Mouse (Mus musculus): ENCODE results near the gene Cdpf1.

Gene Cdpf1

DNA sequence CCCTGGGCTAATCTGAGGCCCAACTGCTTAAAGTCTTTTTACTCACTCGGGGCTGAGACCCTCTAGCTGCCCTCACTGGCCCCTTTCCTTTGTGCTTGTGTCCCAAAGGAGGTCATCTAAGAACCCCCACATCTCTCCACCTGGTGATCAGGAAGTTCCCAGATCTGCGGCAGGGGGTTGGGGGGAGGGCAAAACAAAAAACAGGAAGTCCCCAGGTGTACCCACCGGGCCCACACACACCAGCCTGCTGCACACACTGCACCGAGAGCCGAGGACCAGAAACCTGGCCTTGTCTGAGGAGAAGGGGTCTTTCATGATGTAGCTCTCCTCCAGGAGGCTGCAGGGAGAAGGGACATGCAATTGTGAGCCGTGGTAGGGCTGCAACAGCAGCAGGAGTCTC is 3.5 kb downstream of the Cdpf1 start:
- DNase-seq = no peak

DNA sequence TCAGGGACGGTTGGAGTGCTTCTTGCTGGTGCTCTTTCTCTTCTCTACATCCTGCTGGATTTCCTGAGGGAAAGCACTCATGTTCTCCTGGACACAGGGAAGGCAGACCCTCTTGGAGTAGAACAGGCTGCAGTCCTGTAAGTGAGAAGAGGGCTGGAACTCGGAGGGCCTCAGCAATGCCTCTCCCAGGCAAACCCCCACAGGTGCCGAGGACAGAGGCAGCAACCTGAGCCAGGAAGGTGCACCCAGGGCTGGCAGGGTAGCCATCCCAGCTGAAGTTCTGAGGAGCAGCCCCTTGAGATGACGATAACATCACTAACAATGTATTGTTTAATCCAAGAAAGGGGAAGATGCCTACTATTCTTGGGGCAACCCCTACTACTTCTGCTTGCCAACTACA is 4.1 kb downstream of the Cdpf1 start:
- DNase-seq = peak; percentile 92

DNA sequence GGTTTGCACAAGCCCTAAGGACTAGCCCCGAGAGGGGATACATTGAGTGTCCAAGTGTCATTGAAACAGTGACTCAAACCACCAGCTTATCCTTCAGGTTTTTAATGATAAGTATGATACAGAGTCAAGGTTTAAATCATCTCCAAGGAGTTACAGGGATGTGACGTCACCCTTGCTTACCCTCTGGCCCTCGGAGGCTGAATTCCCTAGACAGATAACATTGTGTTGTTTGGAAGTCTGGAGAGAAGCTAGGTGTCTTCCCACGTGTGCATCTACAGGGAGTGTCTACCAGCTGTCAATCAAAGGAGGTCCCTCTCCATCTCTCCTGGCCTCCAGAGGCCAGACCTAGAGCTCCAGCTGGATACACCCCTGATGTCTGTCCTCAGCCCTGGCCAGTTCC is 4.6 kb downstream of the Cdpf1 start:
- DNase-seq = no peak

DNA sequence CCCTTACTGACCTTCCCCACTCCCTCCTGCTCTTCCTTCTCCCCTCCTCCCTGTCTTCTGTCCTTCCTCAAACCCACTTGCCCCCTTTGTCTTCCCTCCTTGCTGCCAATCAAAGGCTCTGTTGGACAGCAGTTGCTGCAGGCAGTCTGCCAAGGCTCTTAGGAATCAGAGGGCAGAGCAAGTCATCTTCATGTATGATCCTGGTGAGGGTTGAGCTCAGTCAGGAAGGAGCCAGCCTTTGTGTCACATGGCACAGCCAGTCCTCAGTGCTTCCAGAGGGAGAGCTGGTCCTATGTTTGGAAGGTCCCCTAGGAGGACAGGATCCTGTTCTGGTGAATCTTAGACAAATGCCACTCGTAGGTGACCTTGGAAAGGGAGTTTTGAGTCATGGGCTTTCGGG is 8.6 kb downstream of the Cdpf1 start:
- peak; percentile 95 for DNase-seq

DNA sequence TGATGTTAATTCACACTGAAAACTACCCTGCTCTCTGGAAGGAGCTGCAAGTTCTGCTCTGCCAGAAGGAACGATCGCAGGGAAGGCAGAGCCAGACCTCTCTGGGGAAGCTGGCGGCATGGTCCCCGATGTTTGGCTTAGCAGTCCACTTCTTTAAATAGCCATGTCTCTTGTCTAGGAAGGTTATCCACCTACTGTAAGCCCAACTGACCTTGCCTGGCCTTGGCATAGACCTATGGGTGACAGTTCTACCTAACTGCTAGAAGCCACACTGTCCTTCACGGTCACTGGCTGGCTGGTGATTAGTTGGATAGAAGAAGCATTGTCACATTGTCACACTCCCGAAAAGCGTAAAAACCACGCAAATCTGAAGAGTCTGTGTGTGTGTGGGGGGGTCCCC is 12.8 kb downstream of the Cdpf1 start:
- DNase-seq = peak; percentile 97

DNA sequence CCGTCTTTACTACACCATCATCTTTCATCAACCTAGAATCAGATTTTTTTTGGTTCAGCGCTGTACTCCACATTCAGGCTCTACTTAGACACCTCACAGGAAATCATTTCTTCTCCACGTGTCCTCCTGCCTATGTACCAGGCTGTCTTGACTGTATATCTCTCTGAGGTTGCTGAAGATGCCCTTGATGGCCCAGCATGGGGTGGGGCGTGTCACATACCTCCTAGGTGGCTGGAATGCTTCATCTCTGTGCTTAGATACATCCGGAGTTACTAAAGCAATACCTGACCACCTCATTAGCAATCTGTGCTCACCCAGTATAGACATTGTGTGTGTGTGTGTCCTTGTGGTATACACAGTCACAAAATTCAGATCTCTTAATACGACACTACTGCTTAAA is 16.0 kb downstream of the Cdpf1 start:
- no peak for DNase-seq

DNA sequence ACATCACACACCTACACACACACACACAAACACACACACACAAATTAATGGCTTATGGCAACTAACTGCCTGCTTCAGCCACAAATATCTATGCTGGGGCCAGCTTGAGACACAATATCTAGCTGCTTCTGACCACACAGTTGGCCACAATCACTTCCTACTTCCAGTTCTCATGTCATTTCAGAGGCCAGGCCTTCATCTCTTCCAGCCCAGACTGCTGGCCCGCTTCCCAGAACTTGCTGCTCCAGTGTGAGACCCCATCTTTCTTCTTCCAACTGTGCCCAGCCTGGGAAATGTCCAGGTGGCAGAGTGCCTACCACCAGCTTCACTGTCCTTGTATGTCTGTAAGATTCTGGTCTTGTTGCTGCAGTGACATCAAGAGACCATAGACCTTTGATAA is 18.7 kb downstream of the Cdpf1 start:
- peak; percentile 98 for DNase-seq

DNA sequence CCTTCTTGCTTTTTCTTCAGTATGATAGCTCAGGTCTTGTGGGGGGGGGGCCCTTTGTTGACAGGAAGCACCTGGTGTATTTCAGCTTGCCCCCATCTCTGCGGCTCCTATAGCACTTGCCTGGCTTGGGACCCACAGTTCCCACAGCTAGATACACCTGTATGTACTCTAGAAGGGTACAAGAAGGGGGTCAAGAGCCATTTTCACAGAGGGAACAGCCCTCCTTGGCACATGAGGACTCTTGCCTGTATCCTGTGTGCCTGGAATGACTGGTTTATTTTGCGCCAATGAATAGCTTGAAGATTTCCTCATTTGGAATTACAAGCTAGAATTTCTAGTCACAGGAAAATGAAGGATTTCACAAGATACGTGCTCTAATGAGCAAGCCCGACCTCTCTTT is 20.0 kb downstream of the Cdpf1 start:
- no peak for DNase-seq

DNA sequence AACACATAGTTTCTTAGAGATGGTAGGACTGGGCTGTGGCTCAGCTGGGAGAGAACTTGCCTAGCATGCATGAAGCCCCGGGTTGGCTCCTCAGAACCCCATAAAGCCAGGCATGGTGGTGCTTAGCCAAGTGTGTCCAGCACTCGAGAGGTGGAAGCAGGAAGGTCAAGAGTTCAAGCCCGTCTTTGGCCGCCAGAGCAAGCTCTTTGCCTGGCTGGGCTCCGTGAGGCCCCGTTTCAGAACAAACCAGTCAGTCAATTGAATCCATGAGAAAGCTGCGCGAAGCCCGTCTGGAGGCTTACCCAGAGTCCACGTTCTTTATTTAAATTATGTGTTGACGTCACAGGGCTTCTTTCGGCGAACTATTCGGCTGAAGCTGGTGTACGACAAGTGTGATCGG is 22.9 kb downstream of the Cdpf1 start:
- DNase-seq = peak; percentile 86

DNA sequence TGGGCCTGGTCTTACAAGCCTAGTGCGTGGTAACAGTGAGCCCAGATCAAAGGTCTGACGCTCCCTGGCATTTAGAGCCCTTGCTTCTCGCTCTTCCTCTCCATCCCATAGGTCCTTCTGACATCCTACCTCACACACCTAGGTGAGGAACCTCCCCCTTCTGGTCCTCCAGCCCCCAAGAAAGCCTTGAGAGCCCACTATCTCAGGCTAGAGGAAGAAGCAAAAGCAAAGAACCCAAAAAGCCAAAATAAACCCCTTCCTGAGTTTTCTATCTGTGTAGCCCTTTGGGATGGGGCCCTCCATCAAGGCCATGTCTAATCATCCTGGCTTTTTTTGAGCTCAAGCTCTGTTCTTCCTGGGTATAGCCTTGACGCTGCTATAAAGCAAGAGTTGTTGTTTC is 23.4 kb downstream of the Cdpf1 start:
- DNase-seq = peak; percentile 68

DNA sequence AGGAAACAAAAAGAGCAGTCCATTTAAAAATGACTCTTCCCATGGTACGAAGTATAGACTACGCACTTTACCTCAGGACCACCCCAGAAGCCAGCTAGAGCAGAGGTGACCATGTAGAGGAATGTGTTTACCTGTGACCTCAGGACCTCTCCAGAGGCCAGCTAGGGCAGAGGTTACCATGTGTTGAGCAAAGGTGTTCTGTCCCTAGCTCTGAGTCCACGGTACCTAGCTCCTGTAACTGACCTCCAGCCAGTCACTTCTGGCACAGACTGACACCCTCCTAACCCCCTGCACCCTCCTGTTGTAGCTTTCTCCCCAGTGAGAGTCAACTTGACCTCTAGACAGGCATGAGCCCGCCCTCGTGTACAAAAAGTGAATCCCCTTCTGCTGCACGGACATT is 24.0 kb downstream of the Cdpf1 start:
- peak; percentile 80 for DNase-seq

DNA sequence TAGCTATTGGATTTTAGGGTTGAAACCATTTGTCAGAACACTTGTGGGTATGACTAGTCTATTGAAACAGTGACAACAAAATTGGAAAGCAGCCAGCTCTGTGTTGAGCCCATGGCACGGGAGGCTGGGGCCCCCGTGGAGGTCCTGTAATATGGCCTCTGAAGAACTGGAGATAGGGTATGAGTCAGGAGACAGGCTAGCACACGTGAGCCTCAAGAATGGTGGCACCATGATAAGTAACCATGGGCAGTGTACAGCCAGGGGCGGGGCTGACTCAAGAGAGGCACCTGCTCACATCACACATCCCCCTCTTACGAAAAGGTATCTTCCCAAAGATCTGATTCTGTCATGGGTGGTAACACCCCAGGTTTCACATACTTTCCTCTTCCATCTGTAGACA is 24.8 kb downstream of the Cdpf1 start:
- peak; percentile 79 for DNase-seq

DNA sequence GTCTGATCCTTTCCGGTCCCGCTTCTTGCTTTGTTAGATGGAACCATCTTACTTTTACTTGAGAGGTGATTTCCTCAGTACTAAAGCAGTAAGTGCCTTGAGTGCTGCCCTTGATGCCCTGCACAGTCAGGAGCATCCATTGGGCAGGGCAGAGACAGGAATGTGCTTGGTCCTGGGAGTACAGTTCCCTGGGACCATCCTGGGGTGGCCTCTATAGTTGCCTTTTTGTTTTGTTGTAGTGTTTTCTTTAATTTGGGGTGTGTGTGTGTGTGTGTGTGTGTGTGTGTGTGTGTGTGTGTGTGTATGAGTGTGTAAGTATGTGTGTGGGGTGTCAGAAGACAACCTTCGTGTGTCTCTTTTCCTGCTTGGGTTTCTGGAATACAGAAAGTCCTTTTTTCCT is 27.2 kb downstream of the Cdpf1 start:
- peak; percentile 55 for DNase-seq

DNA sequence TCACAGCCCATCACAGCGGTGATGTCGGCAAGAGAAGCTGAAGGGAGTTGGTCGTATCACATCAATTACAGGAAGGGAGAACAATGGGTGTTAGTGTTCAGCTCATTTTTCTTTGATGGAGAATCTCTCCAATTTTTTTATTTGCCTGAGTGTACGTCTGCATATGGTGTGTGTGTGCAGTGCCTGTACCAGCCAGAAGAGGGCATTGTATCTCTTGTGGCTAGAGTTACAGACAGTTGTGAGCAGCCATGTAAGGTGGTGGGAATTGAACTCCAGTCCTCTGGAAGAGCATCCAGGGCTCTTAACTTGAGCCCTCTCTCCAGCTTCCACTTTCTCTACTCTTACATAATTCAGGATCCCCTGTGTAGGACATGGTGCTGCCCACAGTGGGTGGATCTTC is 28.4 kb downstream of the Cdpf1 start:
- no peak for DNase-seq

DNA sequence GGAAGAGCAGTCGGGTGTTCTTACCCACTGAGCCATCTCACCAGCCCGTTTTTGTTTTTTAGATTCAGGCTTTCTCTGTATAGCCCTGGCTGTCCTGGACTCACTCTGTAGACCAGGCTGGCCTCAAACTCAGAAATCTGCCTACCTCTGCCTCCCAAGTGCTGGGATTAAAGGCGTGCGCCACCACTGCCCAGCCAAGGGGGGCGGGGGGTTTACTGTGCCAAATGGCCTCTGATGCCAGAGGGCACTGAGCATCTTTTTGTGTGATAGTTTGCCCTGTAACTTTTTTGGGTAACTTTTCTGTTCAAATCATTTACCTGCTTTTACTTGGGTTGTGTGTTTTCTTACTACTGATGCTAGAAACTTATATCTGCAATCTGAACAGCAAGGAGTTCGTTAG is 32.6 kb downstream of the Cdpf1 start:
- DNase-seq = peak; percentile 76

DNA sequence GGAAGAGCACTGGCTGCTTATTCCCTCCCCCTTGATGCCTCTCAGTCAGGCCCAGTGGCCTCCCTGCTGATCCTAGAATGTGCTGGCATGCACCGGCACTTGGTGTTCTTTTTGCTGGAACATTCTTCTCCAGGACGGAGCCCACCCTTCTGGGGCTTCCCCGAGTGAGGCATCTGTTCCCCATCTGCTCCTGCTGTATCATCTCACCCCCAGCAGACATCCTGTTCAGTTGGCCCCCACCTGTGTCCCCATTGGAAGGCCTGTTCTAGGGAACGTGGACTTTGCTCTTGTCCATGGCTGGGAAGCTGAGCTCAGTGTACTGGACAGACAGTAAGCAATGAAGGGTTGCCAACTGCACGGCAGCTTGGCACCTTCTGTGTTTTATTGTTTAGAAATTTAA is 34.7 kb downstream of the Cdpf1 start:
- peak; percentile 97 for DNase-seq

DNA sequence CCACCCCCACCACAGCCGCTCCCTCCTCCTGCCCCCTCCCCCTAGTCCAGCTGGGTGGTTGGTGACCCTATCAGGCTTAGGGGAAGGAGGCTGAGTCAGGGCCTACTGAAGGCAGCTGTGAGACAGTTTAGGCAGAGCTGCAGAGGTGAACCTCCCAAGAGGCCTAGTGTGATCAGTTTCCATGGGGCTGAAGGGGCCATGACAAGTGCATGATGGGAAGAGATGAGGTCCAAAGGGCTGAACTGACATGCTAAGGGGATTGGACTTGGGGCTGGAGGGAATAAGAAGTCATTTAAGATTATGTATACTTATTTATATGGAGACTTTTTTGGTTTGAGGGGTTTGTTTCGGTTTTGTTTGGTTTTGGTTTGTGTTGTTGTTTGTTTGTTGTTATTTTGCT is 35.3 kb downstream of the Cdpf1 start:
- DNase-seq = peak; percentile 88

DNA sequence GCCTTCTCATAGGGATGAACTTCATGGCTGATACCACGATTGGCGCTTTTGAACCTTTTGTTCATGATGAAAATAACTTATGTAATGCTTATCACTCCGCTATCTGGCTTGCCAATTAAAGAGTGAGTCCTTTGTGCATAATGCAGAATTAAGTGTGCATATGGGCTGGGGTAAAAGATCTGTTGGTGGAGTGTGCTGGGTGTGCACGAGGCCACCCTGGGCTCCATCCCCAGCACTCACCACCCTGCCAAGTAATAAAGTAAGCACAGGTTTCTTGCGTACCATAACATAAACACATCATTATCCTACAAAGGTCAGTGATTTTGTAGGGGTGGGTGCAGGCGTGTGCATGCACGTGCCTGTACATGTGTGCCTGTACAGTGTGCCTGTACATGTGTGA is 36.5 kb downstream of the Cdpf1 start:
- DNase-seq = peak; percentile 84

DNA sequence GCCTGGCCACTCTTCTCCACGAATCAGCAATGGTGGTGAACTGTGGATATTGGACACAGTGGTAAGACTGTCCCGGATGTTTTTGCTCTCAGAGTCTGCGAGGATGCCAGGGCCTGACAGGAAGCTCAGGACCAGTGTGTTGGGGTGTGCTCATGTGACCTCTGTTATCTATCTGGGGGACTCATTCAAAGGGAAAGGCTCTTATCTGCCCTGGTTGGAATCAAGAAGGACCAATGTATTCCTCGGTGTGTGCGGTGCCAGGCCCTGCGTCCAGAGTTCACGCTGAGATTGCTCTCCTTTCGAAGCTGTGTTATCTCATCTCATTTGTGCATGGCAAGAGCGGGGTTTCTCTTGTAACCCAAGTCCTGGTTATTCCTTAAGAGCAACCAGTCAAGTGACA is 37.1 kb downstream of the Cdpf1 start:
- DNase-seq = peak; percentile 82

DNA sequence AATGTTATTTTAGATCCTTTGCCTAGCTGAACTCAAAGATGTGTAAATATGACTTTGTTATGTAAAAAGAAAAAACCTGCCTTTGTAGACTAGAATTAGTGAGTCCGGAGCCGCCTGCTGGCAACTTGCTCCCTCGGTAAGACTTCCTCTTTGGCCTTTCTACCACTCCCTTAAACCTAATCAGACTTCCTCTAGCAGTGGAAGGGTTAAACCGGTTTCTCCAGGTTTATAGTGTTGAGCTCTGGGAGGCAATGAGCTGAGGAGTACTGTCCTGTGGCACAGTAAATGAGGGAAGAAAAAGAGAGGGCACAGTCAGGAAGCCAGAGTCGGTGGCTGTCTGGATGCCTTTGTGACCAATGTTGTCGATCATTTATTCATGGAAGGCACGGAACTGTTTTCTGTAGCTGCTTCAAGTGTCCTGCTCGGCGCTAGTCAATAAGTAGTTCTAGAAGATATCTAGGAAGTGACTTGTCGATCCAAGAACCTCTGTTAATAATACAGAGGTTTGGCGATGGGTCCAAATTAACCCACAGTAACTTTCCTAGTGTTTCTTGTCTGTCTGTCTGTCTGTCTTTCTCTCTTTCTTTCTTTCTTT is 39.3 kb downstream of the Cdpf1 start:
- DNase-seq = peak; percentile 75

DNA sequence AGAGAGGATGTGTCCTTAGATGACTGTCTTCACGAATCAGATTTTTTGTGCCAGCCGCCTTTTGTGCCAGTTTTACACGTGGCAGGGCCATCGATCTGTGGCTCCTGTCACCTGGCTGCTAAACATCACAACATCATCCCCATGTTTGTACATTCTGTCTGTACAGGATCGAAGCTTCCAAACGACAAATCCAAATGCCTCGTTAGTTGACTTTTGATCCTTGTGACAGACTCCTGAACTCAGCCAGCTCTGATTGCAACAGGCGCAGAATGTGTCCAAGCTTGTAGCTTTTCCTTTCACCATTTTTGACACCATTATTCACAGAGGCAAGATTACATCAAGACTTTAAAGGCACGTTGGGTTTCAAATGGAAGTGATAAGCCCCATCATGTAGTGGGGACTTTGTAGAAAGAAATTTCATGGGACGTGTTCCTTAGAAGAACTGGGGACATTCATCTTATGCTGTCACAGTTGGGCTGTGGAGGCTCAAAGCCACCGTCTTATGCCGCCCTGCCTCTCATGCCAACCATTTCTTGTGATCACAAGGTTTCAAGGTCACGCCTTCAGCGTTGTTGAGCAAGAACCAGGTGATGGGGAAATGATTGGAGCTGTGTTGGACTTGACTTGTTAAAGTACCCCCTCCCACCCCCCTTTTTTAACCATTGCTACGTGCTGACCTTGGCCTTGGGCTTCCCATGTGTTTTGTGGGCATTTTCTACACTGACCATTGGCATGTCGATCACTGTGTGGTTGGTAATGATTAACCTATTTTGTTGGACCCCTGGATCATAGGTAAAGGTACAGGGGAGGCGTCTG is 40.0 kb downstream of the Cdpf1 start:
- peak; percentile 70 for DNase-seq

DNA sequence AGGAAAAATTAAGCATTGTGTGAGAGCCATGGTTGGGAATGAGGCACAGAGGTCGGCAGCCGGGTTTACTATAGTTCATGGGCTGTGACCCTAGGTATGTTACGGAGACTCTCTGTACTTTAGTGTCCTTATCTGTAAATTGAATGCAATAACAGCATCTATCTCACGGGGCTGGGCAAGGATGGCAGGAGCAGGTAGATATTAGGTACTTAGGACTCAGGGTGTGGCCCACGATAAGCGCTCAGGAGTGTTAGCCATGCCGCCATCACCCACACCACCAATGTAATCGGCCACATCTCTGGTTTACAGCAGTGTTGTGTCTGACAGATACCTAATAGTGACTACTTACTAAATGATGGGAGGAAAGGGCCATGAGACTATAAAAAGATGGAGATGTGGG is 42.5 kb downstream of the Cdpf1 start:
- DNase-seq = peak; percentile 74

DNA sequence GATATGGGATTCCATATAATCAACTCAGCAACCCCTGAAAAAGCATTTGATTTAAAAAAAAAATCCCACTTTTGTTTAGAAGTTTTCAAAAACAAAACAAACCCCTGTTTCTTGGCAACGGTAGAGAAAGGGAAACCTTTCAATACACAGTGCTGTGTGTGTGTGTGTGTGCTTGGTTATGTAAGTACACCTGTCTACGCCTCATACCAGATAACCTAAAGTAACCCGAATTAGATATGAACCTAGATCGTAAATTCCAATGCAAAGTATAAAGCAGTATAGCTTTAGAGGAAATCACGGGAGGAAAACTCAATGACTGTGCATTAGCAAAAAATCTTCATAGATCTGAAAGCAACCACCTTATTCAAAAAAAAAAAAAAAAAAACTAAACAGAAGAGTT is 44.8 kb downstream of the Cdpf1 start:
- DNase-seq = no peak

DNA sequence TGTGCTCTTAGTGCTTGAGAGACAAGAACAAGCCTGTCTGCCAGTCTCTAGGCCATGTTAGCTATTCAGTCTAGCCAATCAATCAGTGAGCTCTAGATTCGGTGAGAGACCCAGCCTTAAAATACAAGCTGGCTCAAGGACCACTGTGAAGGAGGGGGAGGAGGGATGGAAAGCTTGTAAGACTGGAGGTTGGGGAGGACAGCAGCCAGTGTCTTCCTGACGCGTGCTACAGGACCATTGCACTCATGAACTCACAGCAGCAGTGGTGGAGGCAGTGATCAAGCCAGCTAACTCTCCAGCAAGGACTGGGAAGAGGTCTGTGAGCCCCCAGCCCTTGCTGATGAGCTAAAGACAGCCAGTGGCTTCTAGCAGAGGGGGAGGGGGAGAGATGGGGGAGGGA is 46.5 kb downstream of the Cdpf1 start:
- peak; percentile 56 for DNase-seq

DNA sequence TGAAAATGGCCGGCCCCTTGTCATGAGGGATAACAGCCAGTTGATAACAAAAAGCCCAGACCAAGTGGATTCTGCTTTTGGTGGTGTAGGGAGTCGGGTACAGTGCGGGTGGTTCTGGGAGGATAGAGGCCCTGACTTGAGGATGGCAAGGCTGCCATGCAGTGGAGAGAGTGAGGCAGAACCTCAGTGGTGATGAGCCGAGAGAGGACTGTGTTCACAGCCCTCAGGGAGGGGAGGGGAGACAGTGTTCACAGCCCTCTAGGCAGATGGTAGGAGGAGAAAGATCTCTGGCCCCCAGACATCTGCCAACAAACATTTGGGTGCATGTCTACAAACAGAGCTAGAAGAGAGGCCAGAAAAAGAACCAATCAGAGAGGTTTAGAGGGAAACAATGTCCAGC is 48.7 kb downstream of the Cdpf1 start:
- DNase-seq = peak; percentile 79

Data from heart, adult 11 months (tissue).